Mouse (Mus musculus) forebrain, embryonic 13.5 days (tissue): ENCODE measurements around the gene Qpctl. TPM values are rescaled to one million over a fixed set of nuclear protein-coding genes. Genes with fewer than 3 reads are reported as not detected.
A peak's percentile ranks its signal among the peaks of the same experiment; 100 is the strongest.

Source experiments
- ATAC-seq: fragments of 200-750 bp; cut with Nextera tagmentation; 2 replicates; pipeline ENCODE4 v1.8.0; 2017
- H3K27ac ChIP-seq: fragments of 300-500 bp; sonication (generic); 2 replicates; pipeline ENCODE4 v1.5.1; 2015; ENCODE audit warnings: inconsistent platforms, mild to moderate bottlenecking, moderate library complexity
- H3K27me3 ChIP-seq: fragments of 300-500 bp; sonication (generic); 2 replicates; pipeline ENCODE4 v1.6.1; 2015; ENCODE audit warnings: mild to moderate bottlenecking, inconsistent platforms
- H3K36me3 ChIP-seq: fragments of 300-500 bp; sonication (generic); 2 replicates; pipeline ENCODE4 v1.6.1; 2015; ENCODE audit warnings: mild to moderate bottlenecking, inconsistent platforms; ENCODE audit not compliant: poor library complexity, severe bottlenecking
- H3K4me1 ChIP-seq: fragments of 300-500 bp; sonication (generic); 2 replicates; pipeline ENCODE4 v1.6.1; 2015; ENCODE audit warnings: inconsistent platforms
- H3K4me2 ChIP-seq: fragments of 300-500 bp; sonication (generic); 2 replicates; pipeline ENCODE4 v1.6.1; 2015; ENCODE audit warnings: inconsistent platforms, mild to moderate bottlenecking, moderate library complexity
- H3K4me3 ChIP-seq: fragments of 300-500 bp; sonication (generic); 2 replicates; pipeline ENCODE4 v1.5.1; 2015; ENCODE audit warnings: mild to moderate bottlenecking, inconsistent platforms
- H3K9ac ChIP-seq: fragments of 300-500 bp; sonication (generic); 2 replicates; pipeline ENCODE4 v1.6.1; 2015; ENCODE audit warnings: mild to moderate bottlenecking, inconsistent platforms
- H3K9me3 ChIP-seq: fragments of 300-500 bp; sonication (generic); replicated peaks from 2 replicates; pipeline ENCODE4 v1.6.1; 2016; ENCODE audit warnings: inconsistent platforms
- WGBS: fragments of 180-500 bp; shearing (Covaris S2); methylation state at CpG from one replicate; pipeline ENCODE4 v1.1.7; 2015; 5-methylcytosine and 5-hydroxymethylcytosine counted together
- polyA plus RNA-seq: library from polyadenylated mRNA; unstranded; fragments of >200 nt; fragmentation: Nextera tagmentation; extraction: Ambion mirVana; gene quantifications from 2 replicates; pipeline ENCODE4 v1.2.1, GENCODE M21; 2015

The Qpctl gene
- polyA plus RNA-seq, 1 experiment from 2014 or later: 16.5 TPM

- WGBS: 2% methylated on average over 21 of the region's 21 CpGs
- H3K9ac ChIP-seq: peak overlapping the region; percentile 68
- peak; percentile 37 for ATAC-seq
- H3K4me3 ChIP-seq: peak overlapping the region; percentile 56
- peaks cover 48% of the 10 kb centered on the region for H3K4me1 ChIP-seq
- H3K36me3 ChIP-seq: no peaks in the 10 kb centered on the region
- peaks cover 55% of the 10 kb centered on the region for H3K27me3 ChIP-seq
- H3K4me2 ChIP-seq: peak overlapping the region; percentile 72
- no peaks in the 10 kb centered on the region; the same call in 1 of the 2 replicates for H3K9me3 ChIP-seq
- peak overlapping the region; percentile 52 for H3K27ac ChIP-seq
Observed at GRCm38 (mm10) chr7:19176516-19176947, 27.4 kb upstream of the Qpctl start.

GRCm38 (mm10) chr7:19175708-19176515, 26.8 kb upstream of the Qpctl start, which contains the start of gene Eml2:
TSS of gene Eml2 (plus strand) at chr7:19176421.
- Histone ChIP-seq H3K4me2 (peak within 1 kb of the TSS; percentile 72), H3K9me3 (no peaks in the 10 kb centered on the region; the same call in 1 of the 2 replicates), H3K4me1 (peaks cover 43% of the 10 kb centered on the region), H3K27me3 (peaks cover 53% of the 10 kb centered on the region), H3K4me3 (peak within 1 kb of the TSS; percentile 56), H3K27ac (peak within 1 kb of the TSS; percentile 52), H3K9ac (peak within 1 kb of the TSS; percentile 68), H3K36me3 (no peaks in the 10 kb centered on the region)
- under 1% methylated on average over 30 of the region's 30 CpGs for WGBS
- ATAC-seq: peak; percentile 96

DNA sequence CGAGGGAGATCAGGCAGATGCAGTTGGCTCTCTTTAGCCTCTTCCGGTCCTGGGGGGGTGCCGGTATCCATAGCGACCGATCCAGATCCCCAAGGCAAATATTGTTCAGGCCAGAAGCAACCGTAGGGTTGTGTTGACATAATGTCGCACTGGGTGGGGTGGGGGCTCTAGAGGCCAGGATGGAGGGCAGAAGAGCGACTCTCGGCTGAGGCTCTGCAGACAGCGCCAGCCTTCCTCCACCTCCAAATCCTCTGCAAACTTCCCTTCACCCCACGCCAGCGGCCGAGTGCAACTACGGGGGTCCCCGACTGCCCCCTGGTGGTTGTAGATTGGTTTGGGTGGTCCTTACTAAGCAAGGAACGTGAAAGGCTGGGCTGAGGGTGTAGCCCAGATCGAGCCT, 23.8 kb upstream of the Qpctl start:
- no peak overlapping the region for H3K27ac ChIP-seq

GRCm38 (mm10) chr7:19171831-19172230, 22.7 kb upstream of the Qpctl start:
- Histone ChIP-seq H3K27ac (peak overlapping the region; percentile 63), H3K27me3 (peaks cover 26% of the 10 kb centered on the region), H3K4me2 (no peak overlapping the region), H3K9ac (no peak overlapping the region), H3K4me3 (no peak overlapping the region), H3K4me1 (peaks cover 25% of the 10 kb centered on the region), H3K9me3 (peaks cover 7% of the 10 kb centered on the region; the same call in 1 of the 2 replicates), H3K36me3 (no peaks in the 10 kb centered on the region)
- WGBS: 51% methylated on average over 8 of the region's 8 CpGs
- ATAC-seq: no peak

More for the DNA sequence above, 23.8 kb upstream of the Qpctl start:
- WGBS: 2% methylated on average over 17 of the region's 17 CpGs
- peak; percentile 9; the same call in 1 of the 2 replicates for ATAC-seq
- H3K4me2 ChIP-seq: peak overlapping the region; percentile 59
- peaks cover 29% of the 10 kb centered on the region for H3K4me1 ChIP-seq
- peaks cover 36% of the 10 kb centered on the region for H3K27me3 ChIP-seq
- H3K9me3 ChIP-seq: no peaks in the 10 kb centered on the region
- H3K4me3 ChIP-seq: peak overlapping the region; percentile 26
- H3K36me3 ChIP-seq: no peaks in the 10 kb centered on the region
- no peak overlapping the region for H3K9ac ChIP-seq

DNA sequence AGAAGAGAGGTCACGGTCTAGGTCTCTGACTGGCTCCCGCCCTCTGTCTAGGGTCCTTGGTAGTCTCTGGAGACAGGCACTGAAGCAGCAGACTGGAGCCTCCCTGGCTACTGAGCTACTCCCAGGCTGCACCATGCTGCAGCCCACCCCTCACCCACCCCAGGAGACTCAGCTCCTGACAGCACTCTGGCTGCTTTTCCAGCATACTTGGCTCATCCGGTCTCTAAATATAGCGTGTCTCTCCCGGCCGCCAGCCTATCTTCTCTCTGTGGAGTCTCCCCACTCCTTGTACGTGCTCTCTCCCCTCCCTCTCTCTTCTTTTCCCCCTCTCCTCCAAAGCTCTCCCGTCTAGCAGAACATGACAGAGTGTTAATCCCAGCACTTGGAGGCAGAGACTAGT, 21.1 kb upstream of the Qpctl start:
- Histone ChIP-seq H3K27ac (peak overlapping the region; percentile 49; the same call in 1 of the 2 replicates), H3K4me1 (peaks cover 38% of the 10 kb centered on the region), H3K9me3 (peaks cover 8% of the 10 kb centered on the region; the same call in 1 of the 2 replicates), H3K27me3 (peaks cover 16% of the 10 kb centered on the region), H3K9ac (no peak overlapping the region), H3K4me3 (no peak overlapping the region), H3K36me3 (no peaks in the 10 kb centered on the region), H3K4me2 (no peak overlapping the region)
- ATAC-seq: peak; percentile 79
- 66% methylated on average over 8 of the region's 8 CpGs for WGBS

DNA sequence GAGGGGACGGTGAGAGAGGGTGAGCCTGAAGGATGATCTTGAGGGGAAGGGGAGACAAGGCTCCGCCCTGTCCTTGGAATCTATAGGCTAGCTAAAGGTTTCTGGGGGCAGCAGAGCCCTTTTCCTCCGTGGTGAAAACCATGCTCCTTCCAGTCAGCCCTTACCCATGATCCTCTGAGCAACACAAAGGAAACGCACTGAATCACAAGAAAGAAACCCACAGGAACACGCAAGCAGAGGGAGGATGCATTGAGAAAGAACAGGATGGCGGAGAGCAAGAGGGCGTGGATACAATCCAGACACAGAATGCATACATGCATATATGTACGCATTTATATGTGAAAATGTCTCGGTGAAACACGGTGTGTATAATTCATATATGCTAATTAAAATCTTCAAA, 20.4 kb upstream of the Qpctl start:
- Histone ChIP-seq H3K36me3 (no peaks in the 10 kb centered on the region), H3K4me3 (no peak overlapping the region), H3K4me2 (no peak overlapping the region), H3K9ac (no peak overlapping the region), H3K4me1 (peaks cover 45% of the 10 kb centered on the region), H3K27me3 (peaks cover 22% of the 10 kb centered on the region), H3K27ac (peak overlapping the region; percentile 54; the same call in 1 of the 2 replicates), H3K9me3 (peaks cover 8% of the 10 kb centered on the region; the same call in 1 of the 2 replicates)
- ATAC-seq: no peak
- WGBS: 62% methylated on average over 10 of the region's 10 CpGs

DNA sequence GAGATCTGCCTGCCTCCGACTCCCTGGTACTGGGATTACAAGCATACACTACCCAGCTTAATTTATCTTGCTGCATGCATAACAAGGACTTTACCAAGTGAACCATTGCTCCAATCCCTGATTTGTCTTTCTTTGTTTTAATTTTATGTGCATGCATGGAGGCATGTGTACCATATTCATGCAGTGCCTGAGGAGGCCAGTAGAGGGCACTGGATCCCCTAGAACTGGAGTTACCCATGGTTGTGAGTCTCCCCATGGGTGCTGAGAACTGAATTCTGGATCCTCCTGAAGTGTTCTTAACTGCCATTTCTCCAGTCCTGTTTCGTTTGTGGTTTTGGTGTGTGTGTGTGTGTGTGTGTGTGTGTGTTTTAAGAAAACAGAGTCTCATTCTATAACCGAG, 17.9 kb upstream of the Qpctl start:
- WGBS: 90% methylated on average over 3 of the region's 3 CpGs
- no peak for ATAC-seq
- H3K27me3 ChIP-seq: peaks cover 27% of the 10 kb centered on the region

DNA sequence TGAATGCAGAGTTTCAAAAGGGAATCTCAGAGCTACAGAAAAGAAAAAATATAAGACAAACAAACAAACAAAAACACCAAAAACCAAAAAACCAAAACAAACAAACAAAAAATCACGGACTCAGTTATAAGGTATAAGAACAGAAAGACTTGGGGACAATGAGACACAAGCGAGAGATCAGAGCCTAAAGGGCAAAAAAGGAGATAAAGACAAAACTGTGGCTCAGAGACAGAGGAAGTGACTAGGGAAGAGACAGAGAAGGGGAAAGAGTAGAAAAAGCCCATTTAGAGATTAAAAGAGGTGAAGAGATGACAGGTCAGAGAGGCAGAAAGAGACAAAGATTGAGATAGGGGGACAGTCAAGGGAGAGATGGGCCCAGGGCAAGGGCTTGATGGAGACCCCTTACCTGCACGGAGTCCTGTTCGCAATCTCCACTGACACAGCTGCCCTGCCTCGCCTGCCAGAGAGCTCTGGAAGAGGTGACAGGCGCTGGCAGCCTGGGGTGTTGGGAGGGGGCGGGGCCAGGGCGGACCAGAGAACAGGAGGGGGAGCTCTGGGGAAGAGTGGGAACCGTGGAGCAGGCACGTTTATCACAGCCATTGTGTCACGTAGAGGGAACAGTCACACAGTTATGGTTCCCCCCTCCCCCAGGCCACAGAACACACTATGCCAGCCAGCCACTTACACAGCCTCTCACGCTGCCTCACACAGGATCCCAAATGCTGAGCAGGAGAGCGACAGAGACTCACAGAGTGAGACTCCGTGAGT, 16.7 kb upstream of the Qpctl start, which contains the start of gene Gipr:
Gipr (minus strand) TSS at position 472 of the 768 bp plus-strand sequence.
- peaks cover 31% of the 10 kb centered on the region for H3K27me3 ChIP-seq
- peak; percentile 48 for ATAC-seq
- H3K9me3 ChIP-seq: peaks cover 8% of the 10 kb centered on the region; the same call in 1 of the 2 replicates
- no peaks in the 10 kb centered on the region for H3K36me3 ChIP-seq
- peak within 1 kb of the TSS; percentile 47 for H3K4me2 ChIP-seq
- H3K27ac ChIP-seq: peak within 1 kb of the TSS; percentile 51
- H3K4me3 ChIP-seq: peak within 1 kb of the TSS; percentile 21
- peaks cover 32% of the 10 kb centered on the region for H3K4me1 ChIP-seq
- WGBS: 9% methylated on average over 14 of the region's 14 CpGs
- H3K9ac ChIP-seq: peak within 1 kb of the TSS; percentile 37

More for the DNA sequence above, 17.9 kb upstream of the Qpctl start:
- H3K9me3 ChIP-seq: peaks cover 8% of the 10 kb centered on the region; the same call in 1 of the 2 replicates
- no peaks in the 10 kb centered on the region for H3K36me3 ChIP-seq
- H3K27ac ChIP-seq: no peak overlapping the region
- H3K9ac ChIP-seq: no peak overlapping the region
- H3K4me2 ChIP-seq: no peak overlapping the region
- H3K4me3 ChIP-seq: no peak overlapping the region
- peaks cover 35% of the 10 kb centered on the region for H3K4me1 ChIP-seq

DNA sequence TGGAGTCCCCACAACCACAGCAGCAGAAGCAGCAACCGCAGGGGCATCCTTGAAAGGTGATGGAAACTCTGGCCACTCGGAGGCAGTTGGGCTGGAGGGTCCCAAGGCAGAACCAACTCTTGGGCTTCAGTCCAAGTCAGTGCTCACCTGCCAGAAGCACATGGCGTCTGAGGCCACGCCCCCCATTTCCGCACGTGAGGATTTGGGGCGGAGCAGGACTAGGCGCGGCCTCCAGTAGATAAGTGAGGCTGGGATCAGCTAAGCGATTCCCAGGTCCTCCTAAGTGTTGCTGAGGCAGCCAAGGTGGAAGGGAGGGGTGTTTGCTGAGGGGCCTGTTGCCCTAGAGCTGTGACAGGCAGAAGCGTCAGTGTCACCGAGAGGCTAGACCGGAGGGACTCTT, 15.9 kb upstream of the Qpctl start:
- Histone ChIP-seq H3K27me3 (peaks cover 39% of the 10 kb centered on the region), H3K4me1 (peaks cover 37% of the 10 kb centered on the region), H3K4me3 (no peak overlapping the region), H3K27ac (no peak overlapping the region), H3K36me3 (no peaks in the 10 kb centered on the region), H3K9ac (0 out of 2 replicates have a peak overlapping the region, but pooled peaks have one; percentile 30), H3K9me3 (peaks cover 8% of the 10 kb centered on the region; the same call in 1 of the 2 replicates), H3K4me2 (peak overlapping the region; percentile 42)
- WGBS: 4% methylated on average over 13 of the region's 13 CpGs
- no peak for ATAC-seq

DNA sequence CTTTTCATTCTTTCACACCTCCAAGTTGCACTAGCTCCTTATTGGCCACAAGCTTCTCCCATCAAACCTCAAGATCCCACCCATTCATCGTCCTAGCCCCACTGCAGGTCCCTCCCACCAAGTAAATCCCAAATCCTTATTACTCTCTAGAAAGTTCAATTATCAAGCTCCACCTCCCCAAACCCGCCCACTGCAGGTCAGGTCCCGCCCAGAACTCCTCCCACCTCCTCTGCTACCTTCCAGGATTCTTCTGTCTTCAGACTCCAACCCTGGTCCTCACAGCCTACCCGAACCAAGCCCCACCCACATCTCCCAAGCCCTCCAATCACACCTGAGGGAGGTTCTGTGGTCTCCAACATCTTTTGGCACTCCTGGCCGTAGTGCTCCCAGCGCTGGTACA, 15.1 kb upstream of the Qpctl start:
- H3K4me1 ChIP-seq: peaks cover 38% of the 10 kb centered on the region
- 0% methylated on average over 6 of the region's 6 CpGs for WGBS
- no peak overlapping the region for H3K4me3 ChIP-seq
- H3K27me3 ChIP-seq: peaks cover 47% of the 10 kb centered on the region
- peak overlapping the region; percentile 42 for H3K4me2 ChIP-seq
- H3K36me3 ChIP-seq: no peaks in the 10 kb centered on the region
- H3K9ac ChIP-seq: no peak overlapping the region
- peaks cover 8% of the 10 kb centered on the region; the same call in 1 of the 2 replicates for H3K9me3 ChIP-seq
- H3K27ac ChIP-seq: no peak overlapping the region
- peak; percentile 26 for ATAC-seq

GRCm38 (mm10) chr7:19163752-19164151, 14.7 kb upstream of the Qpctl start:
- 28% methylated on average over 12 of the region's 12 CpGs for WGBS
- Histone ChIP-seq H3K9ac (no peak overlapping the region), H3K4me1 (peaks cover 40% of the 10 kb centered on the region), H3K4me3 (no peak overlapping the region), H3K4me2 (peak overlapping the region; percentile 42; the same call in 1 of the 2 replicates), H3K36me3 (no peaks in the 10 kb centered on the region), H3K27ac (no peak overlapping the region), H3K9me3 (peaks cover 8% of the 10 kb centered on the region; the same call in 1 of the 2 replicates), H3K27me3 (peaks cover 51% of the 10 kb centered on the region)
- no peak for ATAC-seq
